Mouse (Mus musculus): ENCODE measurements at regions not wholly inside any gene's neighbourhood (a gene's known extent, or its start where the extent isn't known, plus 50 kb on each side); places are given as distances from the start of the nearest gene placed in this dataset.

DNA sequence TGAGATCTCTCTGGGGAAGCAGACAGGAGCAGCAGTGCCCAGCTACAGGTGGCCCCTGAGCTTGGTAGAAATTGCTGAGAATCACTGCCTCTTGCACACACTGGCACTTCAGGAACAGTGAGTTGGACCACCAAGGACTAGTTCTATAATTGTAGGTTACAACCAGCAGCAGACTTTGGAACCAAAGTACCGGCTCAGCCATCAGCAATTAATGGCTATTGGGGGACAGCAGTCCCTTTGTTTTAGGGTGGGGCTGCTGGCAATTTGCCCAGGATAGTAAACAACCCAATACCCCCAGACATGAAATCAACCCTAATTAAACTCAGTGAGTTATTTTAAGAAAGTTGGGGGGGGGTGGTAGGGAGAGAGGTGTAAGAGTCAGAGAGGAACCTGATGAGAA, 190.8 kb upstream of the Nampt start:
- TF ChIP-seq CTCF (IDR thresholded peaks at IDR 0.05; ENCODE audit: low read depth, low read length): no peak
- no peak for TF ChIP-seq GATA2 (IDR thresholded peaks at IDR 0.05; ENCODE audit: borderline replicate concordance, low read depth, low read length)
- no peak for TF ChIP-seq TAL1 (conservative IDR thresholded peaks at IDR 0.05; ENCODE audit: low read depth, low read length)
- no peak for TF ChIP-seq GATA1 (IDR thresholded peaks at IDR 0.05; ENCODE audit: borderline replicate concordance, low read length)
